Mouse (Mus musculus) heart, adult 2 months (tissue): ENCODE measurements around the gene Arv1. TPM values are rescaled to one million over a fixed set of nuclear protein-coding genes. Genes with fewer than 3 reads are reported as not detected.
A peak's percentile ranks its signal among the peaks of the same experiment; 100 is the strongest.

ENCODE experiments used
- DNase-seq, 2 experiments: peaks; one replicate each; pipeline ENCODE4 v3.0.0; 2021
- H3K27ac ChIP-seq: fragments of 200-600 bp; 2 replicates; pipeline ENCODE4 v1.8.1; 2022
- H3K27me3 ChIP-seq: fragments of 200-500 bp; 2 replicates; pipeline ENCODE4 v1.6.1; 2012; ENCODE audit warnings: mild to moderate bottlenecking, low read length, inconsistent platforms, mixed read lengths; ENCODE audit not compliant: control insufficient read depth, insufficient read depth
- H3K36me3 ChIP-seq: fragments of 200-500 bp; 2 replicates; pipeline ENCODE4 v1.6.1; 2012; ENCODE audit warnings: low read length, inconsistent platforms; ENCODE audit not compliant: control insufficient read depth, insufficient read depth
- H3K4me1 ChIP-seq: fragments of 200-500 bp; 2 replicates; pipeline ENCODE4 v1.6.1; 2011; ENCODE audit warnings: low read length; ENCODE audit not compliant: control insufficient read depth, insufficient read depth
- H3K4me3 ChIP-seq: fragments of 200-600 bp; 2 replicates; pipeline ENCODE4 v1.8.1; 2022
- H3K79me2 ChIP-seq: fragments of 200-500 bp; replicated peaks from 2 replicates; pipeline ENCODE4 v1.6.1; 2012; ENCODE audit warnings: mild to moderate bottlenecking, inconsistent platforms, low read length, moderate library complexity, mixed read lengths; ENCODE audit not compliant: control insufficient read depth, insufficient read depth
- H3K9ac ChIP-seq: fragments of 200-500 bp; 2 replicates; pipeline ENCODE4 v1.6.1; 2012; ENCODE audit warnings: low read depth, mild to moderate bottlenecking, control low read depth, inconsistent platforms, low read length, mixed read lengths
- CTCF ChIP-seq: fragments of 200-600 bp; IDR thresholded peaks from 2 replicates; pipeline ENCODE4 v1.8.1; 2022; ENCODE audit warnings: antibody characterized with exemption, mild to moderate bottlenecking, moderate library complexity
- EP300 ChIP-seq: fragments of 200-500 bp; IDR thresholded peaks from 2 replicates; pipeline ENCODE4 v1.6.1; 2011; ENCODE audit warnings: low read depth, low read length, control low read depth; ENCODE audit not compliant: insufficient read depth
- POLR2A ChIP-seq: fragments of 200-500 bp; IDR thresholded peaks from 2 replicates; pipeline ENCODE4 v1.6.1; 2011; ENCODE audit warnings: mild to moderate bottlenecking, low read depth, low read length, control low read depth; ENCODE audit not compliant: insufficient read depth
- WGBS: fragments of 180-500 bp; shearing (Covaris S2); methylation state at CpG from one replicate; pipeline ENCODE4 v1.1.7; 2018; 5-methylcytosine and 5-hydroxymethylcytosine counted together
- intact Hi-C: fragments of 180-260 bp; cut with DNase I; formaldehyde crosslinking; loops from one replicate; pipeline ENCODE4 v1.15.1; 2025
- polyA plus RNA-seq: library from polyadenylated mRNA; depleted of rRNA; stranded (reverse); fragments of >200 nt; gene quantifications from 2 replicates; pipeline ENCODE4 v1.2.3, GENCODE M21; 2012
- total RNA-seq, 2 experiments: library from RNA; stranded (reverse); gene quantifications; 2 replicates each; pipeline ENCODE4 v1.2.3; 2021

Arv1 gene
- total and polyA plus RNA-seq, 3 experiments = 3.1 to 9.5 (median 4.2) TPM

DNA sequence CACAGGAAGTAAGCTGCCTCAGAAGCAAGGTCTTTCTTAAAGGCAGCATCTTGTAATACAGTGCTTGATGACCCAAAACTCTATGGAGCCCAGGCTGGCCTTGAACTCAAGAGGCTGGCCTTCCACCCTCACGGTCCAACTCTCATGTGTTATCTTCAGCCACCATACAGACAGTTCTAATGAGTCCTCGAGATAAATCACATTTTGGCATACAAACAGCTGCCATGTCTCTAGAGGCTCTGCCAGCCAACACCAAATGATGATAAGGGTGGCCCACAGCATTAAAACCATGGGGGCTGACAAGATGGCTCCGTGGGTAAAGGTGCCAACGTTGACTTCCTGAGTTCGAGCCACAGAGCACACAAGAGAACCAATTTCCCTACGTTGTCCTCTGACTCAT is 8.7 kb upstream of the Arv1 start:
- TF ChIP-seq EP300 (no peak), CTCF (no peak), POLR2A (no peak)
- Histone ChIP-seq H3K79me2 (no peaks in the 10 kb centered on the region), H3K4me1 (no peaks in the 10 kb centered on the region), H3K27ac (no peak overlapping the region), H3K36me3 (no peaks in the 10 kb centered on the region), H3K9ac (no peak overlapping the region), H3K4me3 (no peak overlapping the region), H3K27me3 (no peaks in the 10 kb centered on the region)
- intact Hi-C loops = no loop called here
- no peak for DNase-seq
- 87% methylated on average over 6 of the region's 6 CpGs for WGBS

DNA sequence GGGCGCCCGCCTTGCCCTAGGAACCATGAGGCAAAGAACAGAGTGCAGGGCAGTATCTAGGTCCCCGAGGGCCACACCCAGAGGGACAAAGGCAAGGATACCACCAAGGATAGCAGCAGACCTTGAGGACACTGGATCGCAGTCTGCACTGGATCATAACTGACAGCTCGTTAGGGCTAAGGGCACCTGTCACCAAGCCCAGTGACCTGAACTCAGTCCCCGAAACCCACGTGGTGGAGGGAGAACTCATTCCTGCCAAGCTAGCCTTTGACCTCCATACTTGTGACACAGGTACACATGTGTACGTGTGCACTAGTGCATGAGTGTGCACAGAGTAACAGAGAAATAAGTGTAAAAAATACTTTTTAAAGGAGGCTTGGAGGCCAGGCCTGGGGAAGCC is 6.2 kb upstream of the Arv1 start:
- 79% methylated on average over 8 of the region's 8 CpGs for WGBS
- H3K27me3 ChIP-seq = no peaks in the 10 kb centered on the region
- H3K4me1 ChIP-seq = no peaks in the 10 kb centered on the region
- TF ChIP-seq POLR2A (no peak), EP300 (no peak), CTCF (no peak)
- DNase-seq = no peak
- H3K36me3 ChIP-seq = no peaks in the 10 kb centered on the region
- H3K27ac ChIP-seq = no peak overlapping the region
- H3K79me2 ChIP-seq = no peaks in the 10 kb centered on the region; the same call in 1 of the 2 replicates
- H3K4me3 ChIP-seq = no peak overlapping the region
- no peak overlapping the region for H3K9ac ChIP-seq
- intact Hi-C loops = no loop called here

DNA sequence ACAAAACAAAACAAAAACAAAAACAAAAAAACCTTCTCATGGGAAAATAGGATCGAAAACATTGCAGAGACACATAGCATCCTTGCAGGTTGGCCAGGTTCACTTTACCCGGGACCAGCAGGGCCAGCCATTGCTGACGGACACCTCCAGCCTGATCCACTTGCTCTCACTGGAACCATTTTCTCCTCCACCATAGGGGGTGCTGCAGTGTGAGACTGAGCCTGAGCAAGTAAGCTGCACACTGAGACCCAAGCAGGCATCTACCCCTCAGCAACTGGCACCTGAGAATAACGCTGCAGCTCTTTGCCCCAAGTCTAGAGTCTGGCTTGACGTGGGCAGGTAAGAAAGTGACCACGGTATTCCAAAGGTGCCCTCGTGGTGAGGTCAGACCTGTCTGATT is 1.8 kb upstream of the Arv1 start:
- TF ChIP-seq CTCF (0 out of 2 replicates have a peak, but pooled peaks have one; percentile 4), EP300 (no peak)
- 78% methylated on average over 7 of the region's 7 CpGs for WGBS
- Histone ChIP-seq H3K36me3 (no peaks in the 10 kb centered on the region), H3K4me1 (peaks cover 8% of the 10 kb centered on the region), H3K9ac (no peak overlapping the region), H3K79me2 (no peaks in the 10 kb centered on the region; the same call in none of the 2 replicates), H3K27ac (no peak overlapping the region), H3K4me3 (no peak overlapping the region), H3K27me3 (no peaks in the 10 kb centered on the region)
- DNase-seq = no peak
- intact Hi-C loops = no loop called here

DNA sequence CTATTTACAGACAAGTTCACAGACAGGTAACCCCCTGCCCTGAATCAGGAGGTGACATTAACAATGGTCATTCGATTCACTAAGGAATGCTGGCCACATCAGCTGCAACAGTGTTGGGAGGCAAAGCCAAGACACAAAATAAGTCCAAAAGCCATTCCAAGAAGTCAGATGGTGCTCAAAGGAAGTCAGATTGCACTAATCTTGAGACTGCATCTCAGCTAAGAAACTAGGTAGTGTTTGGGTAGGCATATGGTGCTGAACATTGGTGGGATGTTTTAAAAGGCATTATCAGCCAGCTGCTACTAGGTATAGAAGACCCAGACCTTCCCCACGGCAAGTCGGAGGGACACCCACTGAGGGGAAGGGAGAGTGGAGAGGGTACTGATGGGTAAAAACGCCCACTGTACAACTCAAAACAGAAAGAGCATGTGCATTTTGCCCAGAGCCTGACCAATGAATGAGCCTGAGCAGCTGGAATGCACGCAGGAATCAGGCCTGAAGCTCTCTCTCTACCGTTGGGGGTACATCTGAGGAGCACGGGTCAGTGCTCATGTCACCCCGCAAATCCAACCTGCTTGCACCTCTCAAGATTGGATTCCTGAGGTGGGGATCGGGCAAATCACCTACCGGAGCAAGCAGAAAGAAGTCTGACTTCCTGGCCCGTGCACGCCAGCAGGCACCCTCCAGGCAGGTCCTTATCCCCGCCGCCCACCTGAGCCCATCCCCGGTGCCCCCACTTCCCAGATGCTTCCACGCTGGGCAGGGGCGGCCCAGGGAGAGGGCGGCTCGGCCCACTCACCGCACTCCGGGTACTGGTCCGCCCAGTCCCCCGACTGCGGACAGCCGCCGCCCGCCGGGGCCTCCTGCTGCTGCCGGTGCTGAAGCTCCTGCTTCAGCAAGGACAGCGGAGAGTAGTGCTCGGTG is 739 bp upstream of the Arv1 start:
- DNase-seq = no peak
- intact Hi-C loops = no loop called here
- H3K4me1 ChIP-seq = peaks cover 8% of the 10 kb centered on the region
- 3% methylated on average over 31 of the region's 31 CpGs for WGBS
- peak overlapping the region; percentile 96 for H3K4me3 ChIP-seq
- no peaks in the 10 kb centered on the region for H3K27me3 ChIP-seq
- no peak for TF ChIP-seq POLR2A
- TF ChIP-seq CTCF = no peak
- no peak for TF ChIP-seq EP300
- no peaks in the 10 kb centered on the region for H3K36me3 ChIP-seq
- H3K9ac ChIP-seq = peak overlapping the region; percentile 82
- H3K79me2 ChIP-seq = no peaks in the 10 kb centered on the region; the same call in none of the 2 replicates
- H3K27ac ChIP-seq = peak overlapping the region; percentile 61

DNA sequence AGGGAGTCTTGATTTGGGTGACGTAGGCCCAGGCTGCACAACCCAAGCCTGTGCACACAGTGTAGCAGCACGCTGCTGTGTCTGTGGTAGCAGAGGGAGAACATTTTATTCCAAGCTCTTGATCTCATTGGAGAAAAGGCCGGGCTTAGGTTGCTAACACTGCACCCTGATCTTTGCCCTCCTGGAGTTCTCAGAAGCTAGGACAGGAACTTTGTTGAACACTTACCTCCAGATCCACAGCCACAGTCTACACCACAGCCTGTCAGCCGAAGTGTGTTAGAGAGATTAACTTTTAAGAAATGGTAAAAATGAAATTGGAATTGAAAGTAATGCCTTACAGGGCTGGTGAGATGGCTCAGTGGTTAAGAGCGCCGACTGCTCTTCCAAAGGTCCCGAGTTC is 2.4 kb downstream of the Arv1 start:
- TF ChIP-seq POLR2A = no peak
- no peak for TF ChIP-seq CTCF
- no peak for TF ChIP-seq EP300
- Histone ChIP-seq H3K27ac (no peak overlapping the region), H3K4me3 (no peak overlapping the region), H3K27me3 (no peaks in the 10 kb centered on the region), H3K36me3 (no peaks in the 10 kb centered on the region), H3K79me2 (no peaks in the 10 kb centered on the region; the same call in none of the 2 replicates), H3K4me1 (peaks cover 8% of the 10 kb centered on the region), H3K9ac (no peak overlapping the region)
- DNase-seq = no peak
- intact Hi-C loops = no loop called here
- WGBS = 94% methylated on average over 7 of the region's 7 CpGs

DNA sequence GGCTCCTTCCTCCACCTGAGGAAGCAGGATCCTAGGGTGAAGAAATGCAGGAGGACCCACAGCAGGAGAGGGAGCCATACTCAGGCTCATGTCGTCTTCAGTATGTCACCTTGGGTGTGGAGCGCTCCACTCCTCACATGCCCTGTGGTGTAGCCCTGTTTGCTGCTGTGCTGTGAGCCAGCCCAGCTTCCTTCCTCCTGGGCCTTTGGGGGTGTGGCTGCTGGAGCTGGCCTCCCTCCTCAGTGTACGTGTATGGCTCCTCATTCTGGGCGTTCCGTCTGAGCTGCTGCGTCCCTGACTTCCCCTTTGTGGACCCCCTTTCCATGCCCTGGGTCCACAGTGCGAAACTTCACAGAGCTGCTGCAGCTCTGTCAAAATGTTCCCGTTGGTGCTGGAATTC is 10.9 kb downstream of the Arv1 start:
- intact Hi-C loops = no loop called here
- Histone ChIP-seq H3K36me3 (no peaks in the 10 kb centered on the region), H3K79me2 (no peaks in the 10 kb centered on the region), H3K27me3 (no peaks in the 10 kb centered on the region), H3K9ac (no peak overlapping the region), H3K4me3 (no peak overlapping the region), H3K4me1 (no peaks in the 10 kb centered on the region), H3K27ac (no peak overlapping the region)
- WGBS = 71% methylated on average over 8 of the region's 8 CpGs
- DNase-seq = no peak
- TF ChIP-seq POLR2A = no peak
- TF ChIP-seq EP300 = no peak
- no peak for TF ChIP-seq CTCF
